Mouse (Mus musculus) adrenal gland, adult (tissue): ENCODE data around the gene Gm6763.
"Not testable (repeated sequence)": the region's sequence is repeated elsewhere in the genome, so short reads cannot be mapped to it uniquely, and the experiment has no call there.

ENCODE experiments used
- DNase-seq, 2 experiments: peaks; one replicate each; pipeline ENCODE4 v3.0.0; 2022 to 2023; ENCODE audit warnings: low spot score in 1 of 2; ENCODE audit not compliant: inconsistent age in 2 of 2

The Gm6763 gene

GRCm38 (mm10) chr10:104151197-104151596 lies at the start of gene Gm6763:
TSS of gene Gm6763 (plus strand) at chr10:104151497.
- DNase-seq: not testable (repeated sequence)

GRCm38 (mm10) chr10:104110044-104110443 lies 41.3 kb upstream of the Gm6763 start:
- no peak for DNase-seq

- DNase-seq: no peak
Observed at GRCm38 (mm10) chr10:104118312-104118711, 33.0 kb upstream of the Gm6763 start.

- not testable (repeated sequence) for DNase-seq
Observed at GRCm38 (mm10) chr10:104142687-104143086, 8.6 kb upstream of the Gm6763 start, which contains the start of gene Gm21293. TSS of gene Gm21293 (plus strand) at chr10:104142987.

- not testable (repeated sequence) for DNase-seq
Observed at GRCm38 (mm10) chr10:104159706-104160105, 8.4 kb downstream of the Gm6763 start, which contains the start of gene Gm8764. TSS of gene Gm8764 (plus strand) at chr10:104160006.

- not testable (repeated sequence) for DNase-seq
Observed at GRCm38 (mm10) chr10:104168215-104168614, 16.9 kb downstream of the Gm6763 start, which contains the start of gene Gm21304. TSS of gene Gm21304 (plus strand) at chr10:104168515.

GRCm38 (mm10) chr10:104176724-104177123 lies 25.4 kb downstream of the Gm6763 start, which contains the start of gene Gm21312:
TSS of gene Gm21312 (plus strand) at chr10:104177024.
- DNase-seq: not testable (repeated sequence)

- not testable (repeated sequence) for DNase-seq
Observed at GRCm38 (mm10) chr10:104185233-104185632, 33.9 kb downstream of the Gm6763 start, which contains the start of gene Gm20765. TSS of gene Gm20765 (plus strand) at chr10:104185533.

- not testable (repeated sequence) for DNase-seq
Observed at GRCm38 (mm10) chr10:104193742-104194141, 42.4 kb downstream of the Gm6763 start, which contains the start of gene Gm4340. TSS of gene Gm4340 (plus strand) at chr10:104194042.
